Mouse (Mus musculus): Measurements from ENCODE around the gene Gm44596.

DNA sequence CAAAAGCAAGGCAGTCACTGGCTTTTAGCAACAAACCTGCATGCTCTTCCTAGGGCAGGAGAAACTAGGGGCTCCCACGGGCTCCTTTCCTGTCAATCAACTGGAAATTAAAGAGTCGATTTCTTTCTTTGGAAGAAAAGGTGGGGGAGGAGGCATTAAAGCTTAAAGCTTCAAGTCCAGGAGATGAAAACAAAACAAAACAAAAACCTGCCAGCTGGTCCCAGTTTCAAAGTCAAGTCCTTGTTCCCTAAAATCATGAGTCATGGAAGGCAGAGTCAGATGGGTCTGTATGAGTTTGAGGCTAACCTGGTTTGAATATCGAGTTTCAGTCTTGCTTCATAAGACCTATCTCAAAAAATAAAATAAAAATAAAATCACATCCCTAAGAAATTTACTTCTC, 21.2 kb upstream of the Gm44596 start:
- TF ChIP-seq CTCF (IDR thresholded peaks at IDR 0.05; ENCODE audit: low read depth, low read length), result no peak
- TF ChIP-seq POLR2A (IDR thresholded peaks at IDR 0.05; ENCODE audit: extremely low read depth, insufficient read depth, low read length), result no peak
